Mouse (Mus musculus): ENCODE data around the gene Slc3a1.
A peak's percentile ranks its signal among the peaks of the same experiment; 100 is the strongest.

Gene Slc3a1

GRCm38 (mm10) chr17:85089621-85090020 lies 61.4 kb downstream of the Slc3a1 start:
- no peak for DNase-seq (ENCODE audit: low spot score in 2 of 2)

- peak; percentile 83 to 93 for DNase-seq (ENCODE audit: low spot score in 2 of 2)
Measured at GRCm38 (mm10) chr17:85090120-85091099, 62.2 kb downstream of the Slc3a1 start, which contains the start of the genes Prepl and Camkmt. Gene Prepl, minus strand, starts transcription at chr17:85090241. Gene Camkmt, plus strand, starts transcription at chr17:85090552.

- DNase-seq (ENCODE audit: low spot score in 2 of 2), result no peak
Measured at GRCm38 (mm10) chr17:85091762-85092161, 63.6 kb downstream of the Slc3a1 start.

GRCm38 (mm10) chr17:85096396-85096795 lies 68.2 kb downstream of the Slc3a1 start:
- DNase-seq (ENCODE audit: low spot score in 2 of 2), result no peak

- no peak for DNase-seq (ENCODE audit: low spot score in 2 of 2)
Measured at GRCm38 (mm10) chr17:85098677-85099323, 70.6 kb downstream of the Slc3a1 start.

- DNase-seq (ENCODE audit: low spot score in 2 of 2), result no peak
Measured at GRCm38 (mm10) chr17:85100232-85100631, 72.1 kb downstream of the Slc3a1 start.

GRCm38 (mm10) chr17:85101751-85102150 lies 73.6 kb downstream of the Slc3a1 start:
- DNase-seq (ENCODE audit: low spot score in 2 of 2), result no peak

- DNase-seq (ENCODE audit: low spot score in 2 of 2), result no peak
Measured at GRCm38 (mm10) chr17:85103310-85103709, 75.1 kb downstream of the Slc3a1 start.

- DNase-seq (ENCODE audit: low spot score in 2 of 2), result no peak
Measured at GRCm38 (mm10) chr17:85110640-85111039, 82.5 kb downstream of the Slc3a1 start.

- no peak for DNase-seq (ENCODE audit: low spot score in 2 of 2)
Measured at GRCm38 (mm10) chr17:85113441-85113840, 85.3 kb downstream of the Slc3a1 start.

Measured in cerebellum, postnatal 4 days (tissue).